Mouse (Mus musculus): Measurements from ENCODE around the gene Sycp2. TPM values are rescaled to one million over a fixed set of nuclear protein-coding genes. Genes with fewer than 3 reads are reported as not detected.

Sycp2 gene
- polyA plus RNA-seq, 1 experiment from 2014 or later: not detected

Other genes with a start within 250 kb of the Sycp2 start
- 3.1 and 3.2 TPM in 2 replicates for gene Ppp1r3d, start 6.8 kb upstream of the Sycp2 start, polyA plus RNA-seq (2015; fragmentation: Nextera tagmentation; extraction: Ambion mirVana)
- 2.8 and 3.2 TPM in 2 replicates for gene Fam217b, start 6.8 kb upstream of the Sycp2 start, polyA plus RNA-seq (2015; fragmentation: Nextera tagmentation; extraction: Ambion mirVana)
- 0.28 and 0.30 TPM in 2 replicates for gene Cdh26, start 22.8 kb upstream of the Sycp2 start, polyA plus RNA-seq (2015; fragmentation: Nextera tagmentation; extraction: Ambion mirVana)

All from lung, embryonic 16.5 days (tissue).